Mouse (Mus musculus) neural tube, embryonic 11.5 days (tissue): Measurements from ENCODE around the gene Wipf1. TPM values are rescaled to one million over a fixed set of nuclear protein-coding genes. Genes with fewer than 3 reads are reported as not detected.

ENCODE experiments used
- ATAC-seq: fragments of 200-750 bp; cut with Nextera tagmentation; 2 replicates; pipeline ENCODE4 v1.8.0; 2017; ENCODE audit warnings: moderate number of reproducible peaks, mild to moderate bottlenecking, moderate TSS enrichment, moderate library complexity; ENCODE audit not compliant: insufficient read depth, low FRiP score, low TSS enrichment
- DNase-seq: peaks from one replicate; pipeline ENCODE4 v3.0.0-alpha.2; 2015; ENCODE audit warnings: low spot score
- H3K27ac ChIP-seq: fragments of 300-500 bp; sonication (generic); 2 replicates; pipeline ENCODE4 v1.5.1; 2014; ENCODE audit warnings: low read depth, mild to moderate bottlenecking, low read length
- H3K27me3 ChIP-seq: fragments of 300-500 bp; sonication (generic); 2 replicates; pipeline ENCODE4 v1.6.1; 2014; ENCODE audit warnings: mild to moderate bottlenecking, low read length, mixed read lengths; ENCODE audit not compliant: control insufficient read depth, insufficient read depth
- H3K36me3 ChIP-seq: fragments of 300-500 bp; sonication (generic); 2 replicates; pipeline ENCODE4 v1.6.1; 2014; ENCODE audit warnings: mild to moderate bottlenecking, low read length, moderate library complexity, mixed read lengths; ENCODE audit not compliant: control insufficient read depth, insufficient read depth
- H3K4me1 ChIP-seq: fragments of 300-500 bp; sonication (generic); 2 replicates; pipeline ENCODE4 v1.6.1; 2014; ENCODE audit warnings: low read length, mixed read lengths; ENCODE audit not compliant: control insufficient read depth, insufficient read depth
- H3K4me2 ChIP-seq: fragments of 300-500 bp; sonication (generic); 2 replicates; pipeline ENCODE4 v1.6.1; 2014; ENCODE audit warnings: low read depth, mild to moderate bottlenecking, moderate library complexity
- H3K4me3 ChIP-seq: fragments of 300-500 bp; sonication (generic); 2 replicates; pipeline ENCODE4 v1.5.1; 2014; ENCODE audit warnings: low read depth, low read length
- H3K9ac ChIP-seq: fragments of 300-500 bp; sonication (generic); 2 replicates; pipeline ENCODE4 v1.6.1; 2014; ENCODE audit warnings: mild to moderate bottlenecking, low read length
- H3K9me3 ChIP-seq: fragments of 300-500 bp; sonication (generic); 2 replicates; pipeline ENCODE4 v1.6.1; 2016; ENCODE audit warnings: low read length; ENCODE audit not compliant: control insufficient read depth
- WGBS: fragments of 180-500 bp; shearing (Covaris S2); extraction: QIAGEN DNeasy Blood & Tissue Kit; methylation state at CpG from one replicate; pipeline ENCODE4 v1.1.7; 2014; 5-methylcytosine and 5-hydroxymethylcytosine counted together
- polyA plus RNA-seq: library from polyadenylated mRNA; unstranded; fragments of >200 nt; fragmentation: Nextera tagmentation; extraction: Ambion mirVana; gene quantifications from 2 replicates; pipeline ENCODE4 v1.2.1, GENCODE M21; 2014

Gene Wipf1
- polyA plus RNA-seq, 1 experiment from 2014 or later = 9.0 TPM

DNA sequence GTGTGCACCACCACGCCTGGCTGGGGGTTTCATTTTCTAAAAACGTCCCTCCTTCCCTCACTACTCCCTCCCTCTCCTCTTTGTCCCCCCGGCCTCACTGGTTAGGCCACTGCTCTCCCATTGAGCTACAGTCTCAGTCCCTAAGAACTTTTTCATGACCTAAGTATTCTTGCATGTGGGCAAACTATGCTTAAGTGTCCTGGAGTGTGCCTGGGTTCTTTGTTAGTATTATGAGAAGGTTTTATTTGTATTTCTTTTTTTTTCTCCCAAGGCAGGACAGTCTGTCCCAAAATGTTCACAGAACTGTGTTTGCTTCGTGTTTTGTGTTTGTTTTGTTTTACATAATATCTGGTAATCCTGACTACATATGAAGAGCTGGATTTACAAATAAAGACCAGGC, 121.9 kb downstream of the Wipf1 start:
- no peak overlapping the region for H3K9ac ChIP-seq
- no peaks in the 10 kb centered on the region for H3K36me3 ChIP-seq
- no peak overlapping the region for H3K4me2 ChIP-seq
- H3K27me3 ChIP-seq = no peaks in the 10 kb centered on the region
- ATAC-seq (no peak), DNase-seq (no peak)
- no peak overlapping the region for H3K27ac ChIP-seq
- WGBS = 65% methylated on average over 4 of the region's 4 CpGs
- no peaks in the 10 kb centered on the region for H3K9me3 ChIP-seq
- H3K4me3 ChIP-seq = no peak overlapping the region
- no peaks in the 10 kb centered on the region for H3K4me1 ChIP-seq

DNA sequence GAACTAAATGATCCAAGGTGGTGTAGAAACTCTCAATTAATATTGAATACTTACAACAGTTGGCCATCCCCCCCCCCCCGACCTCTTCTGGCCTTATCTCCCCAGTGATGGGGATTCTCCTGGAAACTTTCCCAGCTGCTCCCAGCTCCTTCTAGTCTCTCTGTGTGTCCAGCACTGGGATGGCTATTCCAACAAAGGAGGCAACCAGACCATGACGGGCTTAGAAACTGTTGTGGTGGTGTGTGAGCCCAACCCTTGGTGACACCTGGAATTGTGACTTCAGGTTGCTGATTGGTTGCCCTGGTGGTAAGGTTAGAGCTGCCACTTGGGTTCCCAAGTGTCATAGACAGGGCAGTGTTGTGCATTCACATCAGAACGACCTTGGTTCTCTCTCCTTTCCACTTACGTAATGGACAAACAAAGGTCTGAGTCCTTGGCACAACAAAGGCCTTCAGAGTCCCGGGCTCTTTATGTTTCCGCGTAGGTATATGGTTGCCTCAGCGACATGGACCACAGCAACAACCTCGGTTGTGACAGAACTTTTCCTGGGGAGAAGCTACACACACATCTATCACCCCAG, 123.1 kb downstream of the Wipf1 start:
- H3K4me2 ChIP-seq = no peak overlapping the region
- no peak overlapping the region for H3K4me3 ChIP-seq
- no peaks in the 10 kb centered on the region for H3K36me3 ChIP-seq
- no peaks in the 10 kb centered on the region for H3K27me3 ChIP-seq
- 92% methylated on average over 9 of the region's 9 CpGs for WGBS
- no peaks in the 10 kb centered on the region for H3K4me1 ChIP-seq
- DNase-seq (no peak), ATAC-seq (no peak)
- H3K27ac ChIP-seq = no peak overlapping the region
- no peak overlapping the region for H3K9ac ChIP-seq
- no peaks in the 10 kb centered on the region for H3K9me3 ChIP-seq

GRCm38 (mm10) chr2:73404980-73405379, 124.6 kb downstream of the Wipf1 start:
- no peaks in the 10 kb centered on the region for H3K36me3 ChIP-seq
- H3K4me2 ChIP-seq = no peak overlapping the region
- WGBS = 87% methylated on average over 7 of the region's 7 CpGs
- no peak for DNase-seq
- no peak overlapping the region for H3K4me3 ChIP-seq
- H3K9ac ChIP-seq = no peak overlapping the region
- H3K27me3 ChIP-seq = no peaks in the 10 kb centered on the region
- 0 out of 2 replicates have a peak, but pooled peaks cover 2% of the 10 kb centered on the region for H3K4me1 ChIP-seq
- H3K27ac ChIP-seq = no peak overlapping the region
- no peak for ATAC-seq
- no peaks in the 10 kb centered on the region for H3K9me3 ChIP-seq

DNA sequence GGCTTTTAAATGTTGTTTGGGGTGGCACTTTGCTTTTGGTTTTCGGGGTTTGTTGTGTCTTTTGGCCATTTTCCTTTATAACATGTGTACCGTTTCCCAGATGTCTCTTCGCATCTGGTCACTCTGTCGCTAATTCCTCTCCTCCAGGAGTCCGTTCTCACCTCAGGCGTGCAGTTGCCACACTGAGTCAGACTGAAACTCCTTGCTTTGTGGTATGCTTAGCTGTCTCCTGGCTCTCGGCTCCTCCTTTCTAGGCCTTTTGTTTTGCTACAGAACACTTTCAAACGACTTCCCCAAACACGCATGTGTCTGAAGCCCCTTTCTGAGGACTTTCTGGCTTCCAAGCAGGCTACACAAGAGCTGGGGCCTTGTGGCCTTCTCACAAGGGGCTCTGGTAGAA, 125.1 kb downstream of the Wipf1 start:
- no peak for DNase-seq
- H3K9ac ChIP-seq = no peak overlapping the region
- WGBS = 81% methylated on average over 9 of the region's 9 CpGs

DNA sequence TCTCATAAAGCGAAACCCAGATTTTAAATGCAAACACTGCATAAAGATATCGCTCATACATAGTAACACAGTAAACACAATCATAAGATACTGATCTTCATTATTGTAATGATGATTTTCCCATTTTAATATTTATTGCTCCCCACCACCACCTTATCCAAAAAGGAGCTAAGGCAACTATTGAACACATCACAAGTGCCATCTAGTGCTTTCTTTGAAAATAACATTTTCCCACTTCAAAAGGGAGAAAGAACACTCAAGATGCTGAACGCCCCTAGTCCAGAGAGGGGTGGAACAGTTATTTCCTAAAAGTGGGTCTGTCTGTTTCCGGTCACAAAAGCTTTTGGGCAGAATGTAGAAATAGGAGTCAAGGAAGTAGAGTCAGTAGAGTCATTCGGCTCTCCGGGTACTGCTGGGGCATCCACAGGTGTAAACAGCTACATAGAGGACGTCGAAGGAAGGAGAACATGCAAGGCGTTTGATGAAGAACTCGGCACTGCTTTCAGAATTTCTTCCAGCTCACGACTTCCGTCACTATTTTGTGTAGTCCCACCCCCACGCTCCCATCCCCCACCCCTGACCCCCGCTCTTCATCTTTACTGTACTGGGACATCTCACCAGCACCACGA, 126.0 kb downstream of the Wipf1 start:
- Histone ChIP-seq H3K27ac (no peak overlapping the region), H3K4me2 (no peak overlapping the region), H3K4me1 (0 out of 2 replicates have a peak, but pooled peaks cover 2% of the 10 kb centered on the region), H3K9me3 (no peaks in the 10 kb centered on the region), H3K9ac (no peak overlapping the region), H3K36me3 (no peaks in the 10 kb centered on the region), H3K4me3 (no peak overlapping the region), H3K27me3 (no peaks in the 10 kb centered on the region)
- DNase-seq (no peak), ATAC-seq (no peak)
- 80% methylated on average over 15 of the region's 15 CpGs for WGBS

More for the DNA sequence above, 125.1 kb downstream of the Wipf1 start:
- H3K9me3 ChIP-seq = no peaks in the 10 kb centered on the region
- no peak overlapping the region for H3K4me2 ChIP-seq
- H3K36me3 ChIP-seq = no peaks in the 10 kb centered on the region
- no peak overlapping the region for H3K27ac ChIP-seq
- no peak for ATAC-seq
- H3K4me3 ChIP-seq = no peak overlapping the region
- H3K4me1 ChIP-seq = 0 out of 2 replicates have a peak, but pooled peaks cover 2% of the 10 kb centered on the region
- no peaks in the 10 kb centered on the region for H3K27me3 ChIP-seq

DNA sequence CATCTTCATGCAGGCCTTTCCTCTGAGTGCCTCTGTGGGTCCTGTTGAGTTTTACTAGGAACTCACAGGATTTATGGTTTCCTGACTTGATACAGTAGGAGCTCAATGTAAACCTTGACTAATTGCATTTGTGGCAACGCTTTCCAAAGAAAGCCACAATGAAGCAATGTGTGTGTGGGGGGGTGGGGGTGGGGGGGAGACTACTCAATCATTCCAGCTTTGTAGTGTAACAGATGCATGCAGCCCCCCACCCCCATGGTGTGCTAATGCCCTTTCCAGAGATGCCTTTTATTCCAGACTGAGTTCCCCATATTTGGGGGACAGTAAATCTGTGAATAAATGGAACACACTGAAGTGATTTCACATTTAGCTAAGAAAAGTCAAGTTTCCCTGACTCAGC, 127.8 kb downstream of the Wipf1 start:
- peak; percentile 68; the same call in 1 of the 2 replicates for ATAC-seq

DNA sequence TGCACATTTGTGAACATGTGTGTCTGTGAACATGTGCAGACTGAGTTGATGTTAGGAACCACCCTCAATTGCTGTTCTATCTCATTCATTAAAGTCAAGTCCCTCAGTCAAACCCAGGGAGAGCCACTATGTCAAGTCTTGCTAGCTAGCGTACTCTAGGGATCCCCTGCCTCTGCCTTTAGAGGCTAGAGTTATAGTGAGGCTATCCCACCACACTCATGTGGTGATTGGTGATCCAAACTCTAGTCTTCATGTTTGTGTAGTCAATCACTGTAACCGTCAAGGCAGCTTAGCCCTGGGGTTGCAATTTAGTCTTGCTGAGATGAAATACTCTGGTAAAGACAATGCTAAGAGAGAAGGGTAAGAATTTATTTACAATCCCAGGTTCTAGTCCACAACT, 132.1 kb downstream of the Wipf1 start:
- H3K4me2 ChIP-seq = no peak overlapping the region
- H3K4me3 ChIP-seq = no peak overlapping the region
- no peak overlapping the region for H3K9ac ChIP-seq
- H3K27ac ChIP-seq = no peak overlapping the region
- 0 out of 2 replicates have a peak, but pooled peaks cover 2% of the 10 kb centered on the region for H3K4me1 ChIP-seq
- no peak for DNase-seq
- H3K9me3 ChIP-seq = no peaks in the 10 kb centered on the region
- no peaks in the 10 kb centered on the region for H3K36me3 ChIP-seq
- no peak for ATAC-seq
- H3K27me3 ChIP-seq = no peaks in the 10 kb centered on the region
- 94% methylated on average over 2 of the region's 2 CpGs for WGBS

More for the DNA sequence above, 127.8 kb downstream of the Wipf1 start:
- no peaks in the 10 kb centered on the region for H3K36me3 ChIP-seq
- 0 out of 2 replicates have a peak, but pooled peaks cover 2% of the 10 kb centered on the region for H3K4me1 ChIP-seq
- no peak overlapping the region for H3K9ac ChIP-seq
- no peak overlapping the region for H3K4me3 ChIP-seq
- DNase-seq = no peak
- no peaks in the 10 kb centered on the region for H3K27me3 ChIP-seq
- 15% methylated on average over 1 of the region's 1 CpGs for WGBS
- no peak overlapping the region for H3K27ac ChIP-seq
- H3K9me3 ChIP-seq = no peaks in the 10 kb centered on the region
- H3K4me2 ChIP-seq = no peak overlapping the region

DNA sequence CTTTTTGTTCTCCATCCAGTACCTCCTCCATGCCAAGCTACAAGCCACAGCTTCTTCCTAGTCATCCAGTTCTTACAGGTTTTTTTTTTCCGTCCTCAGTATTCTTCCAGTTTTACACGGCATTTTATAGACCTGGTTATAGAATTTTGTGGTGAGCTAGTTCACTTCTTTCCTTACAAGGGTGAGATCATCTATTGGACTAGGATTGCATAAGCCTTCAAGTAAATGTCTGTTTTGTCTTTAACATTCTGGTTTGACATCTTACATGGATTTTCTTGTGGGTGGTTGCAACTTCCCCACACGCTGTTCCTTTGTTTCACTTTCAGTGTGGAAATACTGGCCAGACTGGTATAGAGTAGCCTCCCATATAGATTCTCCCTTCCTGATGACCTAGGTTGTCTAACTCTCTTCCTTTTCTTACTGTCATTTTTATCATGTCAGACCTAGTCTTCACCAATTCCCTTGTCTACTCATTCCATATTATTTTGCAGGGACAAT, 132.7 kb downstream of the Wipf1 start:
- DNase-seq = no peak
- no peaks in the 10 kb centered on the region for H3K9me3 ChIP-seq
- no peak overlapping the region for H3K4me3 ChIP-seq
- H3K4me2 ChIP-seq = no peak overlapping the region
- H3K9ac ChIP-seq = no peak overlapping the region
- WGBS = 92% methylated on average over 3 of the region's 3 CpGs
- no peaks in the 10 kb centered on the region for H3K27me3 ChIP-seq
- H3K36me3 ChIP-seq = no peaks in the 10 kb centered on the region
- no peak overlapping the region for H3K27ac ChIP-seq
- 0 out of 2 replicates have a peak, but pooled peaks cover 2% of the 10 kb centered on the region for H3K4me1 ChIP-seq
- ATAC-seq = no peak

DNA sequence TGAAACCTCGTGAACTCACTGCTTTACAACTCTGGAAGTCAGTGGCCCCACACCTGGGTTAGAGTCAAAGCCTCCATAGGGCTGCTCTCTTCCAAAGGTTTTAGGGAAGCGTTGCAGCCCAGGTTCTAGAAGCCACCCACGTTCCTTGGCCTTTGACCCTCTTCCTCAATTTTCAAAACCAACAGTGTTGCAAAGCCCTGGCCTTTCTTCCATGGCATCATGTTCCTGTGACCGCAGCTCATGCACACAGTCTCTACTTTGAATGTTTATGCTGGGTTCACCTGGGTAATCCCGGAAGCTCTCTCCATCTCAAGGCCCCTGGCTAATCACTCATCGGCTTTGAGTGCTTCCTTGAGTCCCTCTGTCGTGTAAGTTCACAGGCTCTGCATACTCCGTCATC, 134.0 kb downstream of the Wipf1 start:
- Histone ChIP-seq H3K4me1 (no peaks in the 10 kb centered on the region), H3K36me3 (no peaks in the 10 kb centered on the region), H3K4me3 (no peak overlapping the region), H3K27ac (no peak overlapping the region), H3K9me3 (no peaks in the 10 kb centered on the region), H3K27me3 (no peaks in the 10 kb centered on the region), H3K4me2 (no peak overlapping the region), H3K9ac (no peak overlapping the region)
- no peak for ATAC-seq
- 84% methylated on average over 8 of the region's 8 CpGs for WGBS
- DNase-seq = no peak
